Mouse (Mus musculus): ENCODE measurements around the gene Ccl12. TPM values are rescaled to one million over a fixed set of nuclear protein-coding genes. Genes with fewer than 3 reads are reported as not detected.

Ccl12 gene
- polyA plus RNA-seq, 3 experiments from 2014 or later: not detected

GRCm38 (mm10) chr11:82139492-82140094 lies 37.9 kb downstream of the Ccl12 start:
- ATAC-seq: no peak

Other genes starting within 250 kb of the Ccl12 start
- gene 5530401A14Rik, start 241.2 kb upstream of the Ccl12 start, polyA plus RNA-seq (2017; shearing (Covaris generic)): not detected
- not detected for gene Asic2, start 133.4 kb upstream of the Ccl12 start, polyA plus RNA-seq (2017; shearing (Covaris generic))
- not detected for gene Ccl2, start 66.3 kb upstream of the Ccl12 start, polyA plus RNA-seq (2017; shearing (Covaris generic))
- not detected for gene Gm17268, start 63.3 kb upstream of the Ccl12 start, polyA plus RNA-seq (2017; shearing (Covaris generic))
- gene Ccl7, start 56.1 kb upstream of the Ccl12 start, polyA plus RNA-seq (2017; shearing (Covaris generic)): not detected
- gene Ccl11, start 44.0 kb upstream of the Ccl12 start, polyA plus RNA-seq (2017; shearing (Covaris generic)): not detected
- 1 to 10 TPM in 1 of 3 experiments, under 1 TPM in 1, not detected in 1; 0.99 to 4.0 TPM for gene Ccl8, start 13.3 kb downstream of the Ccl12 start, polyA plus RNA-seq (2017; shearing (Covaris generic))
- gene Ccl1, start 203.8 kb downstream of the Ccl12 start, polyA plus RNA-seq (2017; shearing (Covaris generic)): 10 to 100 TPM; 30.0 to 99.7 (median 35.8) TPM